Mouse (Mus musculus) liver, postnatal 0 days (tissue): ENCODE measurements at regions not wholly inside any gene's neighbourhood (a gene's known extent, or its start where the extent isn't known, plus 50 kb on each side); places are given as distances from the start of the nearest gene placed in this dataset.

Source experiments
- CTCF ChIP-seq: sonication (generic); IDR thresholded peaks from 2 replicates; pipeline ENCODE4 v1.5.1; 2016; ENCODE audit warnings: antibody characterized with exemption, low read depth
- EP300 ChIP-seq: IDR thresholded peaks from 2 replicates; pipeline ENCODE4 v1.6.1; 2016; ENCODE audit warnings: antibody characterized with exemption, low read depth, mild to moderate bottlenecking

DNA sequence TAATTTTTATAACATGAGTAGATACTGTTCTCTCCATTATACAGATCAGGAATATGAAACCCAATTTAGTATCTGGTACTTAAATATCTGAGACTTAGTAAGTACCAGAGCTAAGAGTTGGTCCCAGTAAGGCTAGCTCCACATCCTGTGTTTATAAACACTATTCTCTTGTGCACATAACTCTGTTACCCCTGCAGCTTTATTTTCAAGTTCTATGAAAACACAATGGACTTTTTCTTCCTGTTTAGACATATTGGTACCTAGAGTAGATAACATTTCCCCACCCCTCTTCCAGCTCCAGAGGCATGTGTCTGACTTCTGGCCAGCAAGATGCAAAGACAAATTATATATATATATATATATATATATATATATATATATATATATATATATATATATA, 216.8 kb downstream of the Gm826 start:
- TF ChIP-seq CTCF, result no peak
- no peak for TF ChIP-seq EP300
